In the genomic region with DNA sequence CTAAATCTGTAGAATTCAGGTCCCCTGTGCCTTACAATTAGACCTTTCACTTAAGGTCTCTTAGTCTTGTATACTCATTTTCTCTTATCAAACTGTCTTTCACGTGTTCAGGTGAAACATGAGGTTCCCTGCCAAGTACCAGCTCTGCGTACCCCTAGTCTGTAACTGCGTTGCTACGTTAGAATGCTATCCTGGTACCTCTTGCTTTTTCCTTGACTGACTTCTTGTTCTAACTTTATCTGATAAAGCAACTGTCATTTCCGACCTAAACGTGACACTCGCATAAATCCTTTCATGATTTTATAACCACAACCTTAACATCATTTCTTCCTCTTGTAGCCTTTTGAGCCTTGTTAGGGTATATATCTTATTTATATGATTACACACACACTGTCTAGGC, we compare ENCODE assay signal across 7 mouse cellular contexts. TPM values are rescaled to one million over a fixed set of nuclear protein-coding genes. Genes with fewer than 3 reads are reported as not detected.
DNase-seq lines count a peak whose midpoint lies in the region; ATAC-seq and TF ChIP-seq lines count a peak whose summit lies in the region.

No protein-coding gene starts in this region.

- H3K27ac ChIP-seq in thymus, adult 2 months (ENCODE audit: control insufficient read depth, insufficient read depth, low read length), result peak overlapping the region; percentile 63
- no peak overlapping the region for H3K27ac ChIP-seq in liver, embryonic 11.5 days (ENCODE audit: low read depth, low read length)

- peak overlapping the region; percentile 76 for H3K4me3 ChIP-seq in thymus, adult 2 months (ENCODE audit: control insufficient read depth, insufficient read depth, low read length)
- peak overlapping the region; percentile 99 for H3K4me3 ChIP-seq in erythroblast, embryonic 14.5 days (replicated peaks)
- peak overlapping the region; percentile 99 for H3K4me3 ChIP-seq in liver, embryonic 11.5 days (ENCODE audit: low read depth, low read length)

- no peak for TF ChIP-seq POLR2A in thymus, adult 2 months (IDR thresholded peaks at IDR 0.05; ENCODE audit: control insufficient read depth, extremely low read depth, insufficient read depth, low read length, poor library complexity)

- peak overlapping the region; percentile 98 for H3K4me2 ChIP-seq in liver, embryonic 11.5 days

- H3K36me3 ChIP-seq in thymus, adult 2 months (ENCODE audit: control insufficient read depth, insufficient read depth, low read length), result peaks cover 4% of the 10 kb centered on the region; the same call in 1 of the 2 replicates
- peaks cover 36% of the 10 kb centered on the region for H3K36me3 ChIP-seq in erythroblast, embryonic 14.5 days (ENCODE audit: control insufficient read depth)
- H3K36me3 ChIP-seq in liver, embryonic 11.5 days (ENCODE audit: control insufficient read depth, insufficient read depth, low read length), result peaks cover 9% of the 10 kb centered on the region

- under 1% methylated on average over 7 of the region's 7 CpGs for WGBS in thymus, adult 2 months
- 38% methylated on average over 7 of the region's 7 CpGs for WGBS in liver, embryonic 11.5 days

- H3K27me3 ChIP-seq in thymus, adult 2 months (ENCODE audit: control insufficient read depth, insufficient read depth, low read length), result no peaks in the 10 kb centered on the region
- H3K27me3 ChIP-seq in erythroblast, embryonic 14.5 days (ENCODE audit: control insufficient read depth), result no peaks in the 10 kb centered on the region
- H3K27me3 ChIP-seq in liver, embryonic 11.5 days (replicated peaks; ENCODE audit: control insufficient read depth, insufficient read depth, low read length), result no peaks in the 10 kb centered on the region

- peaks cover 2% of the 10 kb centered on the region; the same call in 1 of the 2 replicates for H3K9me3 ChIP-seq in erythroblast, embryonic 14.5 days (ENCODE audit: control insufficient read depth, low read length)
- no peaks in the 10 kb centered on the region for H3K9me3 ChIP-seq in liver, embryonic 11.5 days (ENCODE audit: control insufficient read depth, low read length)

- peak overlapping the region; percentile 82 for H3K9ac ChIP-seq in liver, embryonic 11.5 days (ENCODE audit: low read depth, low read length)

- no peak for ATAC-seq in liver, embryonic 11.5 days (replicated peaks; ENCODE audit: low FRiP score)
- ATAC-seq in megakaryocyte-erythroid progenitor cell, adult 5-6 weeks (replicated peaks; ENCODE audit: low FRiP score, low TSS enrichment, poor library complexity, severe bottlenecking), result no peak

- TF ChIP-seq CTCF in thymus, adult 2 months (IDR thresholded peaks at IDR 0.05; ENCODE audit: borderline replicate concordance, control insufficient read depth, extremely low read depth, insufficient read depth, low read length, poor library complexity), result no peak

- DNase-seq in thymus, adult 2 months, result no peak
- no peak for DNase-seq in thymus, adult 18-20 months
- no peak for DNase-seq in liver, embryonic 11.5 days (ENCODE audit: low spot score)
- no peak for DNase-seq in urinary bladder, postnatal 25 days (ENCODE audit: low spot score)
- DNase-seq in thymus, postnatal 4 days, result no peak

- H3K4me1 ChIP-seq in thymus, adult 2 months (replicated peaks; ENCODE audit: control insufficient read depth, insufficient read depth, low read length), result peaks cover 15% of the 10 kb centered on the region
- peaks cover 34% of the 10 kb centered on the region for H3K4me1 ChIP-seq in erythroblast, embryonic 14.5 days (ENCODE audit: control insufficient read depth)
- peaks cover 13% of the 10 kb centered on the region for H3K4me1 ChIP-seq in liver, embryonic 11.5 days (replicated peaks; ENCODE audit: control insufficient read depth, insufficient read depth, low read length)

RNA-seq across cellular contexts. Expression of a gene that starts 1.2 kb away (rescaled TPM):
- 105 and 113 TPM in 2 replicates for polyA plus RNA-seq in thymus, adult 2 months (2012; rRNA removed)
- 1.5 and 1.7 TPM in 2 replicates for polyA plus RNA-seq in erythroblast, embryonic 14.5 days (2012)
- 19.9 and 20.5 TPM in 2 replicates for polyA plus RNA-seq in liver, embryonic 11.5 days (2014; fragmentation: Nextera tagmentation; extraction: Ambion mirVana)
- 19.0 and 22.6 TPM in 2 replicates for total RNA-seq in megakaryocyte-erythroid progenitor cell, adult 5-6 weeks (2014; fragmentation: Nextera tagmentation)
- 7.5 and 11.7 TPM in 2 replicates for total RNA-seq in megakaryocyte-erythroid progenitor cell, adult 5-6 weeks (2017)

RNA-seq across cellular contexts. Expression of a gene that starts 7.5 kb away (rescaled TPM):
- 113 and 117 TPM in 2 replicates for polyA plus RNA-seq in thymus, adult 2 months (2012; rRNA removed)
- 7.4 and 7.5 TPM in 2 replicates for polyA plus RNA-seq in erythroblast, embryonic 14.5 days (2012)
- 73.9 and 80.4 TPM in 2 replicates for polyA plus RNA-seq in liver, embryonic 11.5 days (2014; fragmentation: Nextera tagmentation; extraction: Ambion mirVana)
- total RNA-seq in megakaryocyte-erythroid progenitor cell, adult 5-6 weeks (2014; fragmentation: Nextera tagmentation), result 41.3 and 52.0 TPM in 2 replicates
- 35.9 and 57.2 TPM in 2 replicates for total RNA-seq in megakaryocyte-erythroid progenitor cell, adult 5-6 weeks (2017)

RNA-seq across cellular contexts. Expression of a gene that starts 16.5 kb away (rescaled TPM):
- 4.4 and 10.6 TPM in 2 replicates for polyA plus RNA-seq in thymus, adult 2 months (2012; rRNA removed)
- polyA plus RNA-seq in erythroblast, embryonic 14.5 days (2012), result 0.05 TPM in 1 of 2 replicates, not detected in the other
- polyA plus RNA-seq in liver, embryonic 11.5 days (2014; fragmentation: Nextera tagmentation; extraction: Ambion mirVana), result 6.2 and 6.7 TPM in 2 replicates
- 6.5 TPM in 1 of 2 replicates, not detected in the other for total RNA-seq in megakaryocyte-erythroid progenitor cell, adult 5-6 weeks (2014; fragmentation: Nextera tagmentation)
- total RNA-seq in megakaryocyte-erythroid progenitor cell, adult 5-6 weeks (2017), result not detected in 2 replicates

RNA-seq across cellular contexts. Expression of a gene that starts 31.7 kb away (rescaled TPM):
- 116 and 124 TPM in 2 replicates for polyA plus RNA-seq in thymus, adult 2 months (2012; rRNA removed)
- 21.0 and 23.8 TPM in 2 replicates for polyA plus RNA-seq in erythroblast, embryonic 14.5 days (2012)
- polyA plus RNA-seq in liver, embryonic 11.5 days (2014; fragmentation: Nextera tagmentation; extraction: Ambion mirVana), result 121 and 128 TPM in 2 replicates
- total RNA-seq in megakaryocyte-erythroid progenitor cell, adult 5-6 weeks (2014; fragmentation: Nextera tagmentation), result 102 and 104 TPM in 2 replicates
- 28.6 and 33.4 TPM in 2 replicates for total RNA-seq in megakaryocyte-erythroid progenitor cell, adult 5-6 weeks (2017)

RNA-seq across cellular contexts. Expression of a gene that starts 33.8 kb away (rescaled TPM):
- 47.8 and 55.7 TPM in 2 replicates for polyA plus RNA-seq in thymus, adult 2 months (2012; rRNA removed)
- polyA plus RNA-seq in erythroblast, embryonic 14.5 days (2012), result 13.0 and 13.9 TPM in 2 replicates
- 119 and 121 TPM in 2 replicates for polyA plus RNA-seq in liver, embryonic 11.5 days (2014; fragmentation: Nextera tagmentation; extraction: Ambion mirVana)
- total RNA-seq in megakaryocyte-erythroid progenitor cell, adult 5-6 weeks (2014; fragmentation: Nextera tagmentation), result 74.7 and 75.2 TPM in 2 replicates
- 71.6 and 85.7 TPM in 2 replicates for total RNA-seq in megakaryocyte-erythroid progenitor cell, adult 5-6 weeks (2017)
